Mouse (Mus musculus) forebrain, embryonic 11.5 days (tissue): Measurements from ENCODE around the gene Ap3d1. TPM values are rescaled to one million over a fixed set of nuclear protein-coding genes. Genes with fewer than 3 reads are reported as not detected.
A peak's percentile ranks its signal among the peaks of the same experiment; 100 is the strongest.

Source experiments
- ATAC-seq: fragments of 200-750 bp; cut with Nextera tagmentation; replicated peaks from 2 replicates; pipeline ENCODE4 v1.8.0; 2017; ENCODE audit warnings: moderate TSS enrichment; ENCODE audit not compliant: low FRiP score
- DNase-seq: peaks from one replicate; pipeline ENCODE4 v3.0.0-alpha.2; 2017; ENCODE audit warnings: low spot score
- H3K27ac ChIP-seq: fragments of 300-500 bp; sonication (generic); 2 replicates; pipeline ENCODE4 v1.5.1; 2014; ENCODE audit warnings: low read depth, low read length
- H3K27me3 ChIP-seq: fragments of 300-500 bp; sonication (generic); 2 replicates; pipeline ENCODE4 v1.6.1; 2014; ENCODE audit warnings: mild to moderate bottlenecking, low read length, mixed read lengths; ENCODE audit not compliant: control insufficient read depth, insufficient read depth
- H3K36me3 ChIP-seq: fragments of 300-500 bp; sonication (generic); 2 replicates; pipeline ENCODE4 v1.6.1; 2014; ENCODE audit warnings: mild to moderate bottlenecking, low read length, moderate library complexity, mixed read lengths; ENCODE audit not compliant: control insufficient read depth, insufficient read depth
- H3K4me1 ChIP-seq: fragments of 300-500 bp; sonication (generic); replicated peaks from 2 replicates; pipeline ENCODE4 v1.6.1; 2014; ENCODE audit warnings: low read length, mixed read lengths; ENCODE audit not compliant: control insufficient read depth, insufficient read depth
- H3K4me2 ChIP-seq: fragments of 300-500 bp; sonication (generic); 2 replicates; pipeline ENCODE4 v1.6.1; 2014; ENCODE audit warnings: low read depth, mild to moderate bottlenecking, low read length, moderate library complexity, mixed read lengths; ENCODE audit not compliant: severe bottlenecking
- H3K4me3 ChIP-seq: fragments of 300-500 bp; sonication (generic); 2 replicates; pipeline ENCODE4 v1.5.1; 2014; ENCODE audit warnings: low read depth, low read length
- H3K9ac ChIP-seq: fragments of 300-500 bp; sonication (generic); 2 replicates; pipeline ENCODE4 v1.6.1; 2014; ENCODE audit warnings: low read length
- H3K9me3 ChIP-seq: fragments of 300-500 bp; sonication (generic); 2 replicates; pipeline ENCODE4 v1.6.1; 2016; ENCODE audit warnings: low read length, mixed read lengths; ENCODE audit not compliant: control insufficient read depth
- WGBS: fragments of 180-500 bp; shearing (Covaris S2); extraction: QIAGEN DNeasy Blood & Tissue Kit; methylation state at CpG from one replicate; pipeline ENCODE4 v1.1.7; 2014; 5-methylcytosine and 5-hydroxymethylcytosine counted together
- polyA plus RNA-seq: library from polyadenylated mRNA; unstranded; fragments of >200 nt; fragmentation: Nextera tagmentation; extraction: Ambion mirVana; gene quantifications from 2 replicates; pipeline ENCODE4 v1.2.1, GENCODE M21; 2014

Ap3d1 gene
- polyA plus RNA-seq, 1 experiment from 2014 or later, result 84.2 TPM

GRCm38 (mm10) chr10:80678601-80679377, 63.3 kb downstream of the Ap3d1 start:
- no peak overlapping the region for H3K9ac ChIP-seq

GRCm38 (mm10) chr10:80677942-80678436, 64.1 kb downstream of the Ap3d1 start, which contains the start of gene Mknk2:
Gene Mknk2, minus strand, starts transcription at chr10:80678112.
- Histone ChIP-seq H3K9me3 (no peaks in the 10 kb centered on the region), H3K36me3 (no peaks in the 10 kb centered on the region), H3K4me1 (peaks cover 32% of the 10 kb centered on the region), H3K4me3 (peak within 1 kb of the TSS; percentile 98), H3K9ac (peak within 1 kb of the TSS; percentile 86), H3K27me3 (no peaks in the 10 kb centered on the region), H3K27ac (peak within 1 kb of the TSS; percentile 98), H3K4me2 (peak within 1 kb of the TSS; percentile 80)
- DNase-seq (peak; percentile 76), ATAC-seq (no peak)
- WGBS, result 44% methylated on average over 8 of the region's 8 CpGs

More at GRCm38 (mm10) chr10:80678601-80679377, 63.3 kb downstream of the Ap3d1 start:
- Histone ChIP-seq H3K4me2 (no peak overlapping the region), H3K27ac (peak overlapping the region; percentile 12), H3K27me3 (no peaks in the 10 kb centered on the region), H3K9me3 (no peaks in the 10 kb centered on the region), H3K36me3 (no peaks in the 10 kb centered on the region), H3K4me3 (no peak overlapping the region), H3K4me1 (peaks cover 29% of the 10 kb centered on the region)
- DNase-seq (no peak), ATAC-seq (no peak)
- 47% methylated on average over 10 of the region's 10 CpGs for WGBS

GRCm38 (mm10) chr10:80677128-80677875, 64.8 kb downstream of the Ap3d1 start:
- peaks cover 33% of the 10 kb centered on the region for H3K4me1 ChIP-seq
- H3K9me3 ChIP-seq, result no peaks in the 10 kb centered on the region
- H3K27ac ChIP-seq, result peak overlapping the region; percentile 98
- WGBS, result 45% methylated on average over 9 of the region's 9 CpGs
- H3K36me3 ChIP-seq, result no peaks in the 10 kb centered on the region
- H3K27me3 ChIP-seq, result no peaks in the 10 kb centered on the region
- DNase-seq (no peak), ATAC-seq (peak; percentile 10; the same call in 1 of the 2 replicates)
- H3K4me3 ChIP-seq, result peak overlapping the region; percentile 98
- H3K4me2 ChIP-seq, result peak overlapping the region; percentile 80
- peak overlapping the region; percentile 86 for H3K9ac ChIP-seq

GRCm38 (mm10) chr10:80676198-80676928, 65.7 kb downstream of the Ap3d1 start:
- H3K4me3 ChIP-seq, result peak overlapping the region; percentile 98
- DNase-seq (peak; percentile 100), ATAC-seq (peak; percentile 92)
- peak overlapping the region; percentile 98 for H3K27ac ChIP-seq
- peak overlapping the region; percentile 98 for H3K9ac ChIP-seq
- no peaks in the 10 kb centered on the region for H3K27me3 ChIP-seq
- peak overlapping the region; percentile 93 for H3K4me2 ChIP-seq
- H3K4me1 ChIP-seq, result peaks cover 33% of the 10 kb centered on the region
- no peaks in the 10 kb centered on the region for H3K9me3 ChIP-seq
- under 1% methylated on average over 71 of the region's 78 CpGs for WGBS
- H3K36me3 ChIP-seq, result peaks cover 4% of the 10 kb centered on the region; the same call in 1 of the 2 replicates

- Histone ChIP-seq H3K27me3 (no peaks in the 10 kb centered on the region), H3K9me3 (no peaks in the 10 kb centered on the region), H3K36me3 (peaks cover 4% of the 10 kb centered on the region; the same call in 1 of the 2 replicates), H3K4me1 (peaks cover 33% of the 10 kb centered on the region), H3K27ac (peak overlapping the region; percentile 71), H3K9ac (peak overlapping the region; percentile 98), H3K4me3 (peak overlapping the region; percentile 98), H3K4me2 (peak overlapping the region; percentile 93)
- under 1% methylated on average over 45 of the region's 54 CpGs for WGBS
- peak; percentile 50 for ATAC-seq
- DNase-seq, result no peak
These were observed 66.5 kb downstream of the Ap3d1 start for GRCm38 (mm10) chr10:80675405-80676197.

- peaks cover 33% of the 10 kb centered on the region for H3K4me1 ChIP-seq
- DNase-seq, result no peak
These were observed 67.1 kb downstream of the Ap3d1 start for GRCm38 (mm10) chr10:80674851-80675404.

GRCm38 (mm10) chr10:80674161-80674711, 67.8 kb downstream of the Ap3d1 start:
- Histone ChIP-seq H3K4me3 (peak overlapping the region; percentile 98), H3K36me3 (peaks cover 10% of the 10 kb centered on the region; the same call in 1 of the 2 replicates), H3K27me3 (no peaks in the 10 kb centered on the region), H3K9ac (peak overlapping the region; percentile 98), H3K4me2 (peak overlapping the region; percentile 93), H3K27ac (no peak overlapping the region), H3K4me1 (peaks cover 33% of the 10 kb centered on the region), H3K9me3 (no peaks in the 10 kb centered on the region)
- DNase-seq (no peak), ATAC-seq (no peak)
- 75% methylated on average over 5 of the region's 5 CpGs for WGBS

More at GRCm38 (mm10) chr10:80674851-80675404, 67.1 kb downstream of the Ap3d1 start:
- no peak for ATAC-seq
- H3K9ac ChIP-seq, result peak overlapping the region; percentile 98
- no peaks in the 10 kb centered on the region for H3K9me3 ChIP-seq
- H3K27ac ChIP-seq, result no peak overlapping the region
- peak overlapping the region; percentile 98 for H3K4me3 ChIP-seq
- no peaks in the 10 kb centered on the region for H3K27me3 ChIP-seq
- peaks cover 4% of the 10 kb centered on the region; the same call in 1 of the 2 replicates for H3K36me3 ChIP-seq
- peak overlapping the region; percentile 93 for H3K4me2 ChIP-seq
- 24% methylated on average over 6 of the region's 6 CpGs for WGBS
